Mouse (Mus musculus) kidney, postnatal 10 days (tissue): ENCODE measurements around the gene Vps35.

Source experiments
- DNase-seq: peaks from one replicate; pipeline ENCODE4 v3.0.0; 2021; ENCODE audit warnings: mixed read lengths

The Vps35 gene

DNA sequence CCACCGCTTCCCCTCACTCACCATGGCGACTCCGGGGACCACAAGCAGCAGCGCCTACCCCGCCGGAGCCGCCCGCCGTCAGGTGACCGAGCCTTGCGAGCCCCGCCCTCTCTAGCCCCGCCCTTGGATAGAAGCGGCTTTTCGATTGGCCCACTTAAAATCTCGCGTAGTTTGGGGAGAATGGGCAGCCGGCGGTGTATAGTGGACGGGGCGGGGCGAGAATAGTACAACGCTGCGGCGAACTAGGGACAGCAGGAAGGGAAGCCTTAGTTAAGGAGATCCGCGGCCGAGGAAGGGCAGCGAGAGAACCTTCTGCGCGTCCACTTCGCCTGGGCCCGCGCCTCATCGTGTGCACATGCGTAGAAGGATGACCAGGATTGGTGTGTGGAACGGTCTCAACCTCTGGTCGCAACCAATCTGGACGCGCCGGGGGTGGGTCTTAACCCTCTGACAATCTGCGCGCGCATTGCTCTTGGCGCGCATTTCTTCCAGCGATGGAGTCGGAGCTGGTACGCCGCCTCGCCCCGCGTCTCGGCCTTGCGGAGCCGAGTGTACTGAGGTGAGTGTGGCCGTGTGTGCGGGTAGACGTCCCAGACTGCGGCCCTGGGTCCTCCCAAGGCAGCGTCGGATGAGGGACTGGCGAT lies at the start of gene Vps35, which contains the start of gene Orc6:
Gene Vps35, minus strand, starts transcription at position 369 of the 644 bp plus-strand sequence.
Gene Orc6, plus strand, starts transcription at position 199 of the 644 bp plus-strand sequence.
- peak; percentile 98 for DNase-seq

DNA sequence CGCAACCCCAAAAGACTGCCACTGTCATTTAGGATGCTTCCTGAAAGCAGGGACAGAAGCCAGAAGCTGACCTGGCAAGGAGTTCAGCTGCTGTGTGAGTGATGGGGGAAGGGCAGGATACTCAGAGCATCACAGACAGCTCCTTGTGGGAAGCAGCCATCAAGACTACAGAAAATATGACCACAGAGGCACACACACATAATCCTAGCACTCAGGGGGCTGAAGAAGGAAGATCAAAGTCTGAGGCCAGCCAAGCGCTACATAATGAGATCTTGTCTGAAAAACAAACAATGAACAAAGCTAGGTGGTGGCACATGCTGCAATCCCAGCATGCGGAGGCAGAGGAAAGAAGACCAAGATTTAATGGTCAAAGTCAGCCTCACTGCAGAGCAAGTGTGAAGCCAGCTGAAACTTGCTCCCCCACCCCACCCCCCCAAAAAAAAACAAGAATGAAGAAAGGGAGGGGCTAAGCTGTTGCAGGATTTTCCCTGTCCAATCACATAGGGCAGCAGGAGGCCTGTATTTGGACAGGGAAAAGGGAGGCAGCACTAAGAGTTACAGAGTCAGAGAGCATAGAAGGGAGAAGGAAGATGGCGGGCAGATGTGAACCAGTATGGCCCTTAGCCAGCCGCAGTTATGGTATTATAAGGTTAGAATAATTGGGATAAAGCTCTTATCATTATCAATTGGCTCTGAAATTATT lies 40.4 kb upstream of the Vps35 start:
- no peak for DNase-seq

DNA sequence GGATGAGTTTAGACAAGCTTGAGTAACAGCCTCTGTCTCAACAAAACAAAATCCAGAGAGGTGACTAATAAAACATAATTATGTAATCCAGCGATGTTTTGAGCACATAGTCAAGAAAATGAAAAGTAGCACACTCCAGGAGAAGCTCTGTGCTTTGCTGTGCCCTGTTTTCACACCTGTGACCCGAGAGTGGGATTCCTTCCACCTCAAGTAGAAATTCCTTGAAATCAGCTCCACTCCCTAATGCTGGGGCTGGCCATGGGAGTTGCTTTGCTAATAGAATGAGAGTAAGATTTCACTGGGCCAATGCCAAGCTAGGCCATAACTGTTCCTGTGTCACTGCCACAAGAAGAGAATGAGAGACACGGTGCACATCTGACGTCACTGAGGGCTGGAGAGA lies 38.1 kb upstream of the Vps35 start:
- no peak for DNase-seq

DNA sequence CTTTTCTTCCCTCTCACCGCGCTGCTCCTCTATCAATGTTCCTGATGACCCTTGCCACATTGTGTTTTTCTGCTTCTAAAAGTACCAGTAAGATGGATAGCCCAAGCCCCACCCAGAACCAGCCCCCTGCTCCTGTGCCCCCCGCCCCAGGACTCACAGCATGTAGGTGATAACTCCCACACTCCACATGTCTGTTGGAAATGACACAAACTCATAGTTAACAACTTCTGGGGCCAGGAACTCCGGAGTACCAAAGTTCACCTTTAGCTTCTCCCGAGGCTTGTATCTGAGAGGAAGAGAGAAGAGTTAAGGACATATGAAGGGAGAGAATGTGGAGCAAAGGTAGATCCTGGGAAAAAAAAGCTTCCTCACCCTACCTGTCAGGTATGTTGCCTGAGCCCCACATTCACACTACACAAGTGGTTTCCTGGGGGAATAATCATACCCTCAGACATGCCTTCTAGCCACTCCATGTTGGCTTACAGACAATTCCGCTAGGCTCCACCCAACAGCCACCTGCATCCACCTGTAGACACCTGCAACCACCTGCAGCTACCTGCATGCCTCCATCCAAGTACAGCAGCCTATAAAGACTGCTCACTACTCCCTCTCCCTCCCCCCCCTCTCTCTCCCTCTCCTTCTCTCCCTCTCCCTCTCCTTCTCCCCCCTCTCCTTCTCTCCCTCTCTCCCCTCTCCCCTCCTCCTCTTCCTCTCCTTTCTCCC lies 36.8 kb upstream of the Vps35 start:
- no peak for DNase-seq

DNA sequence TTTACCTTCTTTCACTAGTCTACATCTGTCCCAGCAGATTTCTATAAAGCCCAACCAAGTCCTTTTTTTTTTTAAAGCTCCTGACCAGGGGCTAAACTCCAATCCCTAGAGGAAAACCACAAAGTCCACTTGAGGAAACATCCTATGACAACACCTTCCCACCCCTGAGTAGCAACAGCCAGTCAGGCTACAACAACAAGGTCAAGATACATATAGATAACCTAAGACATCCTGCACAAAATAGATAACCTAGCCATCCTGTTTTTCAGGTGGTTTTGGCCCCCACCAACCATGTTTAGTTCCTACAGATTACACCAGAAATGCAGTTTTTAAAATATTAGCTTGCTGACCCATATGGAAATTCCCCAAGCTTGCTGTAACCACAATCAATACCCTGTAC lies 35.5 kb upstream of the Vps35 start:
- no peak for DNase-seq

DNA sequence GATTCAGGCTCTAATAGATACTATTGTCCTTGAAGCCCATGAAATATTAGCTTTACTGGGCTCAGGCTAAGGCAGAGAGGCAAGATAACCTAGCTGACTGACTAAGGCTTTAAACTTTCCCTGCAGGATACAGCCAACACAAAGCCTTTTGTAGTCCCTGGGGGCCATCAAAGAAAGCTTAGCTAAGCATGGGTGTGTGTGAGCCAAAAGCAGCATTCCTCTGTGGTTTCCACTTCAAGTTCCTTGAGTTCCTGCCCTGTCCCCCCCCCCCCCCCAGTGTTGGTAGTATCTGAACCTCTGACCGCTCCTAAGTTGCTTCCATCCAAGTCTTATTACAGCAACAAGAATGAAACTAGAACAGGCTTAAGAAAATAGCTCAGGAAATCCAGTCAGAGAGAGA lies 29.9 kb upstream of the Vps35 start:
- DNase-seq: peak; percentile 25

DNA sequence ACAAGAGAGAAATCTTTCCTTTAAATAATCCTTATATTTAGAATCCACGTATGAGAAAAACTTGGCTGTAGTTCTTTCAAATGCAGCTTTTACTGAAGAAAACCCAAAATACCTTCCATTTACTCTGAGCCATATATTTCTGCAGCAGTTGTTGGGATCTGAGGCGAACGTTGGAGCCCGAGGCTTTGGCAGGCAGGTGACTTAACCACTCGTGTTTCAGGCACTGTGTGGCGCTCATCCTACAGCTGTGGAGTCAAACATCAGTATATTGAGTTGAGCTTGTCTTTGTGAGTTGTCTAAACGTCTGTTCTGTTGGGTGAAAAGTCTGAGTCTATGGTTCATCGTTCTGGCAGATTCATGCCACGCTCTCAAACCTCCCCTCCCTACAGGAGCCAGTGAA lies 27.4 kb upstream of the Vps35 start:
- DNase-seq: no peak

DNA sequence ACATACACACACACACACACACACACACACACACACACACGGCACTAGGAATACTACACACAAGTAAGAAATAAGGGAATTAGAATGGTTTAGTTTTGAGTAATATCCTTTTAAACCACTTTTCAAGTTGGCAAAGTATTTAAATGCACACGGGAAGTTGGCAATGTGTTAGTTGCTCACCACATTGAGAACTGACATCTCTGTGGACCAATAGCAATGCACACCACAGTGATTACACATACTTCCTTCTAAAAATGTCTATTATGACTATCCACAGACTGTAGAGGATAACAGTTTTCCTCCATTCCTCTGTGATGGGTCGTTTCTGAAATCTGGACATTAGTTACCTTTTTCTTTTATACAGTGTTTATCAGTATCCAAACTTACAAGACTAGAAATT lies 23.5 kb upstream of the Vps35 start:
- DNase-seq: no peak

GRCm38 (mm10) chr8:85321981-85322380 lies 22.4 kb upstream of the Vps35 start:
- no peak for DNase-seq

DNA sequence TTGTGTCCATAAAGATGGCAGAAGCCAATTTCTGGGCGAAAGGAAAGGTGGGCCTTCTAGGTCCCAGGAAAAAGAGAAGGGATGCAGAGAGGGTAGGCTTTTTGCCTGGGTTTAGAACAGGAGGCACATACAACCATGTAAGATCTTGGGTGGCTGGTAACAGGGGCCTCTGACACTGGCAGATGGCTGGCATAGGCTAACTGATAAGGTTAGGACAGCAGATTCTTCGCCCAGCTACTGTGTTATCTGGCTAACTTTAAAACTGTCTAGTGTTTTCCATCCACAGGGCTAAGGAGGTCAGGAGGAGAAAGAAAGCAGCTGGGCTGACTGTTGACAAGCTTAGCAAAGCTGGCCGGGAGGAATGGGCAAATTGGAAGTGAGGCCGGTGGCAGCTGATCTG lies 18.9 kb upstream of the Vps35 start:
- no peak for DNase-seq

- no peak for DNase-seq
Measured at GRCm38 (mm10) chr8:85313036-85313435, 13.4 kb upstream of the Vps35 start.

- peak; percentile 53 for DNase-seq
Measured at GRCm38 (mm10) chr8:85311743-85312142, 12.1 kb upstream of the Vps35 start.

DNA sequence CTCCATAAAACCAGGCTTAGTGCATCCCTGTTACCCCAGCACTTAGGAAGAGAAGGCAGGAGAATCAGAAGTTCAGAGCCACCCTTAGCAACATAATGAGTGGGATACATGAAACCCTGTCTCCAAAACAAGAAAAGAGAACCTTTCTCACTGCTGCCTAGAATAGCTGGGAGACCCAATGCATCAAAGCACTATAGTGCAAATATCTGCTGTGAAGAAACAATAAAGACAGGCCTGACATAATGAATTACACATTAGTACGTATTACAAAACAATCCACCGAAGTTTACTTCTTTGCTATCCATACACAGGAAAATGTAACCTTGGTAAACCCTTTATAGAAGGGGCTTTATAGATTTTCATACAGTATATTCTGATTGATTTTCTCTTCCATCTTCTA lies 9.0 kb upstream of the Vps35 start:
- DNase-seq: no peak

DNA sequence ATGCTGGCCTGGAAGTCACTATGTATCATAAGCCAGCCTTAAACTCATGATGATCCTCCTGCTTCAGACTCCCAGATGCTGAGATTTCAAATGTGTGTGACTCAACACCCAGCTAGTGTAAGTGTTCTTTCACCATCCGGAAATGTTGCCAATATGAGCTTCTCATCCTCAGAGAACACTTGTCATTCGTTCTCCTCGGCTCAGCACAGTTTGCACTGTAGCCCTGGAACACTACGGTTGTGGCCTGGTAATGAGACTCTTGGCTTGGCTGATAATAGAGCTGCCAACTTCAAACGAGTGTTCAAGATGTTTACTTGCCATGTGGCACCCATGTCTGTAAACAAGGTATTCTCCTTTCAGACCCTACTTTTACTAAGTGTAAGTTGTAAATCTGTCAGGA lies 3.9 kb upstream of the Vps35 start:
- no peak for DNase-seq

- DNase-seq: no peak
Measured at GRCm38 (mm10) chr8:85302931-85303330, 3.3 kb upstream of the Vps35 start.

GRCm38 (mm10) chr8:85301941-85302340 lies 2.3 kb upstream of the Vps35 start:
- no peak for DNase-seq

GRCm38 (mm10) chr8:85298600-85299433 lies 785 bp downstream of the Vps35 start:
- DNase-seq: peak; percentile 14

DNA sequence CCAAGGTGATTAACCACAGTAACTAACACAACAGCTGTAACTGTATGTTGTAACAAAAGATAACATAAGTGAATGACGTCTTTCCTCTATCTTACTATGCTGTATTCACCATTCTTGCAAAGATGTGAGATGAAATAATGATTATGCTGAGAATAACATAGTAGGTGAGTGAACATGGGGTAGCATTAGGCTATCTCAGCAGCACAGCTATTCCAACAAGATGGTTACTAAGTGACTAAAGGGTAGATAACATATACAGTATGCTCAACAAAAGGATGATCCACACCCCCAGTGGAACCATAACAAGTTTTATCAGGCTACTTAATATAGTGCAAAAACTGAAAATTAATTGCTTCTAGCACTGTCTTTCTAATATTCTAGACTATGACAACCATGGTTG lies 12.8 kb downstream of the Vps35 start:
- no peak for DNase-seq

DNA sequence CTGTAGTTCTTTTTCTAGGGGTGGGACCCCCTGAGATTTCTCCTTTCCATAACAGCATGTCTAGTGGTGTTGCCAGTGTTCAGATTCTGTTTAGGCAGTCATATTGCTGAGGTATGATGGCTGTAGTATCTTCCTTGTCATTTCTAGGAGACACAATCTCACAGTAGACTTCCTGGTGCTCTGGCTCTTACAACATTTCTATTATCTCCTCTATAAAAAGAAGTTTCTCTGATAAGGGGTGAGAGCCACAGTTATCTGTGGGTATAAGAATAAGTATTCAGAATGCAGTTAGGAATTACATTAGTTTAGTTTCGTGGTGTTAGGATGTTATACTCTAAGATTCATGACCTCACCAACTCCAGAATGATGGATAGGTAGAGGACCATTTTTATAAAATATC lies 72.3 kb downstream of the Vps35 start:
- no peak for DNase-seq

DNA sequence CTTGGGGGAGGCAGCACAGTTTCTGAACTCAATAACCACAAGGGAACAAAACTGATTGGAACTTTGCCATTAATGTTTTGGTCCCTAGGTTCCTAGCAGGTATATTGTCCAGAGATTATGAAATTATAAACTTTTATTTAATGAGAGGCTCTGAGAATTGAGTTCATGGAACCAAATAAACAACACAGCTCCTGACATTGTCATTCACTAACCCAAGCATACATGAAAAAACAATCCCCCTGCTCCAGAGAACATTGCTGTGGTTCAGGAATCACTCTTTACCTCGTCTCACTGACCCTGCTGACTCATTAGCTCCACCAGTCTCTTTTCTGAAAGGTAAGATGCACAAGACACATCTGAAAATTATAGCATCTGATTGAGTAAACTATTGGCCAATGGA lies 73.9 kb downstream of the Vps35 start, which contains the start of gene Olfr371:
Gene Olfr371, plus strand, starts transcription at position 301 of the 400 bp plus-strand sequence.
- DNase-seq: no peak

- peak; percentile 26 for DNase-seq
Measured at GRCm38 (mm10) chr8:85220992-85221391, 78.6 kb downstream of the Vps35 start.

- DNase-seq: no peak
Measured at GRCm38 (mm10) chr8:85220220-85220619, 79.4 kb downstream of the Vps35 start.
